Comparison of ENCODE assay signal across 9 mouse cellular contexts in the genomic region with DNA sequence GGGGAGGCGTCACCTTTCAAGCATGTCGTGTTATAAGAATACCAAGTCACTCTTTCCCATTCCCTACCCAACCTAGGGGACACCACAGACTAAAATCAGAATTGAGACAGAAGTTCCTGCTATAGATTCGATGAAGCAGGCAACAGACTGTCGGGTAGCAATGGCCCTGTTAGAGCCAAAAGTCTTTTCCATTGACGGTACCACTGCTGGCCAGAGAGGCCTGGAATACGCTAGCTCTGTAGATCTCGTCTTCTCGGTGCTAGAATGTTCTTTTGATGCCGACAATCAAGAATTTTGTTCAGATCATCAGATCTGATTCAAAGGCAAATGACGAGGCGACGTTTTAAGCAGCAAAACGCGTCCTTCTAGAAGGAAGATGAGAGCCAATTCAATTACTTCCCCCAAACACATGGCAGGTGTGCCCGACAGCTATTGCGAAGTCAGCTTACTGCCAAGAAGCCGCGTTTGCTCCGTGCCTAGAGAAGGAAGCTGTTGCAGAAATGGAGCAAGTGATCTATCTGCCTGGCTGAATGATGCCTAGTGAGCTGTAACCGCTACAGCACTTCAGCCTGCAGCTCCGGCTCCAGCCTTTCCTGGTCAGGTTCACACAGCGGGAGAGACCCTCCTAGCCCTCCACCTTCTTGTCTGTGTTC.
DNase-seq lines count a peak whose midpoint lies in the region; ATAC-seq lines count a peak whose summit lies in the region.
"Had no signal": no experiment of that assay in that cellular context is flagged by ENCODE, and none has a peak within 500 bp of the region (broad histone marks: within the 10 kb centered on the region; RNA-seq: fewer than 3 reads in every experiment).

No protein-coding gene starts in this region.

- H3K4me2 ChIP-seq in forebrain, embryonic 13.5 days = no peak overlapping the region
- H3K4me2 ChIP-seq in intestine, embryonic 15.5 days (replicated peaks) = no peak overlapping the region
- H3K4me2 ChIP-seq: heart, embryonic 13.5 days had no signal

- intact Hi-C loops in left cerebral cortex, postnatal 14 days (cut with DNase I) = no loop called here

- 85% methylated on average over 22 of the region's 22 CpGs for WGBS in forebrain, embryonic 13.5 days
- WGBS in forebrain, embryonic 10.5 days = 89% methylated on average over 22 of the region's 22 CpGs
- 89% methylated on average over 22 of the region's 22 CpGs for WGBS in intestine, embryonic 15.5 days

- no peak overlapping the region for H3K27ac ChIP-seq in forebrain, embryonic 13.5 days
- H3K27ac ChIP-seq in forebrain, embryonic 10.5 days = no peak overlapping the region
- H3K27ac ChIP-seq in intestine, embryonic 15.5 days = no peak overlapping the region
- H3K27ac ChIP-seq: heart, embryonic 13.5 days had no signal

- no peaks in the 10 kb centered on the region for H3K9me3 ChIP-seq in forebrain, embryonic 13.5 days (replicated peaks)
- H3K9me3 ChIP-seq in forebrain, embryonic 10.5 days = no peaks in the 10 kb centered on the region
- H3K9me3 ChIP-seq in intestine, embryonic 15.5 days = no peaks in the 10 kb centered on the region
- H3K9me3 ChIP-seq: heart, embryonic 13.5 days had no signal

- no peak for DNase-seq in forebrain, embryonic 10.5 days (ENCODE audit: extremely low spot score, low spot score)
- peak; percentile 25 to 28 for DNase-seq in cerebellum, adult 18-20 months
- peak; percentile 39 to 57 for DNase-seq in frontal cortex, postnatal 36 days (ENCODE audit: low spot score in 2 of 2)
- DNase-seq in left cerebral cortex, postnatal 14 days (ENCODE audit: low spot score in 2 of 2) = peak; percentile 49 to 55
- DNase-seq in Muller cell, postnatal 12 days (ENCODE audit: inconsistent ontology term) = no peak
- no peak for DNase-seq in yolk sac, embryonic 10.5 days (ENCODE audit: low spot score)

- no peak overlapping the region for H3K9ac ChIP-seq in forebrain, embryonic 13.5 days
- H3K9ac ChIP-seq in intestine, embryonic 15.5 days = no peak overlapping the region
- H3K9ac ChIP-seq: heart, embryonic 13.5 days had no signal

- H3K4me3 ChIP-seq in forebrain, embryonic 13.5 days = no peak overlapping the region
- H3K4me3 ChIP-seq in forebrain, embryonic 10.5 days = no peak overlapping the region
- no peak overlapping the region for H3K4me3 ChIP-seq in intestine, embryonic 15.5 days (replicated peaks)
- H3K4me3 ChIP-seq: heart, embryonic 13.5 days had no signal

- no peaks in the 10 kb centered on the region for H3K4me1 ChIP-seq in forebrain, embryonic 13.5 days
- no peaks in the 10 kb centered on the region for H3K4me1 ChIP-seq in forebrain, embryonic 10.5 days
- no peaks in the 10 kb centered on the region for H3K4me1 ChIP-seq in intestine, embryonic 15.5 days (replicated peaks)
- H3K4me1 ChIP-seq: heart, embryonic 13.5 days had no signal

- ATAC-seq in forebrain, embryonic 13.5 days = peak; percentile 19; the same call in 1 of the 2 replicates
- ATAC-seq in intestine, embryonic 15.5 days = no peak

- no peaks in the 10 kb centered on the region for H3K36me3 ChIP-seq in forebrain, embryonic 13.5 days (ENCODE audit: poor library complexity, severe bottlenecking)
- no peaks in the 10 kb centered on the region for H3K36me3 ChIP-seq in forebrain, embryonic 10.5 days (replicated peaks)
- H3K36me3 ChIP-seq in intestine, embryonic 15.5 days = no peaks in the 10 kb centered on the region
- H3K36me3 ChIP-seq: heart, embryonic 13.5 days had no signal

- no peaks in the 10 kb centered on the region for H3K27me3 ChIP-seq in forebrain, embryonic 13.5 days
- no peaks in the 10 kb centered on the region for H3K27me3 ChIP-seq in forebrain, embryonic 10.5 days (ENCODE audit: poor library complexity, severe bottlenecking)
- H3K27me3 ChIP-seq in intestine, embryonic 15.5 days (replicated peaks) = no peaks in the 10 kb centered on the region
- H3K27me3 ChIP-seq: heart, embryonic 13.5 days had no signal

Comparison
In these comparisons a context has a peak if more than half of its experiments do, and no peak if none do; other contexts are left out.
1. DNase-seq: peak in cerebellum, adult 18-20 months (2 of 2), frontal cortex, postnatal 36 days (2 of 2) and left cerebral cortex, postnatal 14 days (2 of 2); none in forebrain, embryonic 10.5 days (single experiment), Muller cell, postnatal 12 days (single experiment) and yolk sac, embryonic 10.5 days (single experiment).